Mouse (Mus musculus) brown adipose tissue, adult 24 weeks (tissue): ENCODE measurements around the gene Rps6ka5. TPM values are rescaled to one million over a fixed set of nuclear protein-coding genes. Genes with fewer than 3 reads are reported as not detected.

Experiments used
- H3K27ac ChIP-seq: fragments of 200-500 bp; replicated peaks from 2 replicates; pipeline ENCODE4 v1.5.1; 2012; ENCODE audit warnings: low read depth, mild to moderate bottlenecking, low read length
- H3K4me1 ChIP-seq: fragments of 200-500 bp; 2 replicates; pipeline ENCODE4 v1.6.1; 2012; ENCODE audit warnings: low read length, mixed read lengths; ENCODE audit not compliant: control insufficient read depth, insufficient read depth, insufficient read length
- H3K4me3 ChIP-seq: fragments of 200-500 bp; 2 replicates; pipeline ENCODE4 v1.5.1; 2012; ENCODE audit warnings: low read depth, mild to moderate bottlenecking, low read length, moderate library complexity; ENCODE audit not compliant: insufficient read depth
- polyA plus RNA-seq: library from polyadenylated mRNA; stranded (reverse); fragments of >200 nt; gene quantifications from 2 replicates; pipeline ENCODE4 v1.2.4, GENCODE M21; 2012; ENCODE audit not compliant: missing spikeins, insufficient read depth, insufficient read length

Rps6ka5 gene
- polyA plus RNA-seq, 1 experiment, result 9.4 TPM

DNA sequence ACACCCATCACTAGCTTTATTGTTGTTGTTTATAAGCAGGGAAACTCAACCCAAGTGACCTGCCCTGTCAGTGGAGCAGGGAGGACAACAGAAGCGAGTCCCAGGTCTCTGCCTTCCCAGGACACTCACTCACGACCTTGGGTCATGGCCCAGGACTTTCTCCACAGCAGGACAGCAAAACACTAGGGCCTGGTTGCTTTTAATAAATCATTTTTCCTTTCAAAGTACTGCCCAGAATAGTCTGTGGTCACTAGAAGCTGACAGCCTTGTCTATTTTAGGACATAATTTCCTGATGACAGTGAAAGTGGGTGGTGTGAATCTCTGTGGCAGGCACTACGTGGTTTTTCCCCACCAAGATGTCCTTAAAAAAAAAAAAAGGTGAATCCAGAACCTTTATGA, 198.5 kb downstream of the Rps6ka5 start:
- Histone ChIP-seq H3K27ac (peak overlapping the region; percentile 92), H3K4me3 (no peak overlapping the region), H3K4me1 (peaks cover 34% of the 10 kb centered on the region)

GRCm38 (mm10) chr12:100527753-100528152, 199.0 kb downstream of the Rps6ka5 start:
- H3K27ac ChIP-seq, result peak overlapping the region; percentile 92
- peak overlapping the region; percentile 22 for H3K4me3 ChIP-seq

GRCm38 (mm10) chr12:100527241-100527640, 199.5 kb downstream of the Rps6ka5 start:
- H3K4me1 ChIP-seq, result peaks cover 34% of the 10 kb centered on the region
- peak overlapping the region; percentile 69 for H3K27ac ChIP-seq
- no peak overlapping the region for H3K4me3 ChIP-seq

More at GRCm38 (mm10) chr12:100527753-100528152, 199.0 kb downstream of the Rps6ka5 start:
- H3K4me1 ChIP-seq, result peaks cover 34% of the 10 kb centered on the region

GRCm38 (mm10) chr12:100525939-100526338, 200.8 kb downstream of the Rps6ka5 start:
- Histone ChIP-seq H3K4me1 (peaks cover 34% of the 10 kb centered on the region), H3K4me3 (no peak overlapping the region), H3K27ac (no peak overlapping the region)

DNA sequence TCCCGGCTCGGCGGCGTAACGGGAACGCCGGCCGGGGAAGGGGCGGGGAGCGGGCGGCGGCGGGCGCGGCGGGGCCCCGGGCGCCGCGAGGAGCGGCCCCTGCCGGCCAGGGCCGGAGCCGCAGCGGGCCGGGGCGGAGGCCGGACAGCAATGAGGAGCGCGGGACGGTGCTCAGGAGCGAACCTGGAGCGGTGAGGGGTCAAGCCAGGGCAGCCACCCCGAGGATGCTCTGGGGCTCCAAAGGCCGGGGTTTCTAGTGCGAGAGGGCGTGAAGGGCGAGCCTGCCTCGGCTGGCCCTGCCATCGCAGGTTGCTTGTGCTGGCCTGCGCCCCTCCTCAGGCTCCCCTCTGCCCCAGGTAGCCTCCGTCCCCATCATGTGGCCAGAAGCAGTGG, 206.0 kb downstream of the Rps6ka5 start, which contains the start of gene Ttc7b:
Gene Ttc7b, minus strand, starts transcription at position 33 of the 393 bp plus-strand sequence.
- Histone ChIP-seq H3K4me1 (peaks cover 25% of the 10 kb centered on the region), H3K4me3 (peak within 1 kb of the TSS; percentile 100), H3K27ac (peak within 1 kb of the TSS; percentile 90)

DNA sequence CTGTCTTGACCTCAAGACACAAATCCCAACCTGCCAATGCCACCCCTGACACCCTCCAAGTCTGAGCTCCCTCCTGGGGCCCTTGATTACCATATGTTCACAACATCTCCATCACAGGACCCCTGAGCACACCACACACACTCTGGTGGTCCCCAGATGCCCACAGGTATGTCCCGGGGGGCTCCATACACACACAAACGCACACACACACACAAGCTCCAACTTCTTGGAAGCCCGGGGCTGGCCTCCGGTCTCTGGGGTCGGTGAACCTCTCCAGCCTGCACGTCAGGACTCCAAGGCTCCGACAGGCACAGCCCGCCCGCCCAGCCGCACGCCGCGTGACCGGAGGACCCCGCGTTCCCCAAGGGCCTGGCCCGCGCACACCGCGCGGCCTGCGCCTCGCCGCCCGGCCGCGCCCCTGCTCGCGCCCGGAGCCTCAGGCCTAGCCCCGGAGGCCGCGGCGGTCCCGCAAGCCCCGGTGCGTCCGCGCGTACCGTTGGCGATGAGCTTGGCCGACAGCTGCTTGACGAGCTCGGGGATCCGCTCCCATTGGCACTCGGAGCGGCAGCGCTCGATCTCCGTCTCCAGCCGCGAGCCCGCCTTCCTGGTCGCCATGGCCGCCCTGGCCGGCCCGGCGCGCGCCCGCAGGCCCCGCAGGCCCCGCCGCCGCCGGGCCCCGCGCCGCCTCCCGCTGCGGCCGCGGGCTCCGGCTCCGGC, 206.5 kb downstream of the Rps6ka5 start:
- Histone ChIP-seq H3K4me3 (peak overlapping the region; percentile 100), H3K4me1 (peaks cover 27% of the 10 kb centered on the region), H3K27ac (peak overlapping the region; percentile 90)

GRCm38 (mm10) chr12:100519684-100520076, 207.1 kb downstream of the Rps6ka5 start:
- peak overlapping the region; percentile 90 for H3K27ac ChIP-seq
- peaks cover 30% of the 10 kb centered on the region for H3K4me1 ChIP-seq
- H3K4me3 ChIP-seq, result peak overlapping the region; percentile 100

DNA sequence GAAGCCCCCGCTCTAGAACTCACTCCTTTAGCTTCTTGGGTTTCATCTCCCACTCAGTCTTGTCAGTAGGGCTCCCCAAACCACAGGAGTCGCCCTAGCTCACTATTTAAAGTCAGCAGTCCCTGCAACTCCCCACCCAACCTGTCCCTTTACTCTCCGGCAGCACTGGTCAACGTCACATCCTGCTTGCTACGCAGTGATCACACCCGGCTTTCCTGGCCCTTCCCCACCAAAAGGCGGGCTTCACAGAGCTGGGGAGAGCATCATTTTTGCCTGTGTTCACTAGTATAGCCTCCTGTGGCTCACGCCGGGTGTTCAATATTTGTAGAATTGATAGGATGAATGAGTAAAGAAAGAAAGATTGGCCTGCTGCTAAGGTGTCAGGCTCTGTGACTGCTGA, 209.4 kb downstream of the Rps6ka5 start:
- H3K27ac ChIP-seq, result peak overlapping the region; percentile 73
- peak overlapping the region; percentile 24; the same call in 1 of the 2 replicates for H3K4me3 ChIP-seq
- H3K4me1 ChIP-seq, result peaks cover 45% of the 10 kb centered on the region

DNA sequence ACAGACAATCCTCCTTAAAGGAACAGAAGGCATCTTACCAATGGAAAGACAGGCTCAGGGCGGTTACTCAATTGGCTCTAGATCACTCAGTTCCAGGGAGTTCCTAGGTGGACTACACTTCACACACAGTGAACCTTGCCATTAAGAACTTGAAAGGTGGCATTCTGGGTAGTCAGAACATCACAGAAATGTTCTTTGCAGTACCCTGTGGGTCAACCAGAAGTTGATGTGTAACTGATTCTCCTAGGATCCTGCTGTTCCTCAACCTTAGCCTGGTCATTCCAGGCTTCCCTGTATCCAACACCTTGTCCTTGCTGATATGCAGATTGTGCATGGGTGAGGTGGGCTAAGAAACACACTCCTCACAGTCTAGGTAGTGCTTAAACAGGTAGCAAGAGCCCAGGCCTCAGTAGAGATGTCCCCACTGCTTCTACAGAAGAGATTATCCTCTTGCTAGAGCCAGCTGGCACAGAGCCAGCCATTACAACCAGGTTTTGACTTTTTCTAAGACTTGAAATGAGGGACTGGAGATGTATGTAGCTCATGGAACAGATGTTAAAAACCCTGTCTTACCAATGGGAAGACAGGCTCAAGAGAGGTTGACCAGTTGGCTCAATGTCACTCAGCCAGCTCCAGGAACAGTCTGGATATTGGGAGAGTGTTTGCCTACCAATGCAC, 210.5 kb downstream of the Rps6ka5 start:
- H3K4me1 ChIP-seq, result peaks cover 51% of the 10 kb centered on the region
- H3K4me3 ChIP-seq, result no peak overlapping the region
- peak overlapping the region; percentile 73; the same call in 1 of the 2 replicates for H3K27ac ChIP-seq

GRCm38 (mm10) chr12:100515493-100515892, 211.3 kb downstream of the Rps6ka5 start:
- Histone ChIP-seq H3K27ac (no peak overlapping the region), H3K4me3 (no peak overlapping the region), H3K4me1 (peaks cover 57% of the 10 kb centered on the region)

DNA sequence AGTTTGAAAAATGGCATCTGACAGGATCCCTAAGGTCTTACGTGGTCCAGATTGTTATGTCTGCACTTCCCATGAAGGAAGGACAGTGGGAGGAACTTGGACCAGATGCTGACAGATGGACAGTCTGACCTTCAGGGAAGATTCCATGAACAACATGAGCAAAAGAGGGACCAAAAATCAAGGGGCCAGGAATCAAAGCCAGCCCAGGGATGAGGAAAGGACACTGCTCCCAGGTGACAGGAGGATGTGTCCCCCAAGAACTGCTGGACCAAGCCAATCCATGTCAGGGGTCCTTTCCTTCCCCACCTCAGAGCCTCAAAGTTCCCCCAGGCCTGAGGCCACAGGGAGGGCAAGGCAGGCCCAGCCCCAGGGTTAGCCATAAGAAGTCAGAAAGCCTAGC, 212.2 kb downstream of the Rps6ka5 start:
- H3K4me1 ChIP-seq, result peaks cover 65% of the 10 kb centered on the region
- peak overlapping the region; percentile 45; the same call in 1 of the 2 replicates for H3K27ac ChIP-seq
- H3K4me3 ChIP-seq, result no peak overlapping the region

- Histone ChIP-seq H3K4me1 (peaks cover 64% of the 10 kb centered on the region), H3K4me3 (no peak overlapping the region), H3K27ac (peak overlapping the region; percentile 32; the same call in 1 of the 2 replicates)
Measured at GRCm38 (mm10) chr12:100513131-100513530, 213.7 kb downstream of the Rps6ka5 start.

GRCm38 (mm10) chr12:100512641-100513040, 214.1 kb downstream of the Rps6ka5 start:
- Histone ChIP-seq H3K4me1 (peaks cover 59% of the 10 kb centered on the region), H3K4me3 (no peak overlapping the region), H3K27ac (peak overlapping the region; percentile 56)

DNA sequence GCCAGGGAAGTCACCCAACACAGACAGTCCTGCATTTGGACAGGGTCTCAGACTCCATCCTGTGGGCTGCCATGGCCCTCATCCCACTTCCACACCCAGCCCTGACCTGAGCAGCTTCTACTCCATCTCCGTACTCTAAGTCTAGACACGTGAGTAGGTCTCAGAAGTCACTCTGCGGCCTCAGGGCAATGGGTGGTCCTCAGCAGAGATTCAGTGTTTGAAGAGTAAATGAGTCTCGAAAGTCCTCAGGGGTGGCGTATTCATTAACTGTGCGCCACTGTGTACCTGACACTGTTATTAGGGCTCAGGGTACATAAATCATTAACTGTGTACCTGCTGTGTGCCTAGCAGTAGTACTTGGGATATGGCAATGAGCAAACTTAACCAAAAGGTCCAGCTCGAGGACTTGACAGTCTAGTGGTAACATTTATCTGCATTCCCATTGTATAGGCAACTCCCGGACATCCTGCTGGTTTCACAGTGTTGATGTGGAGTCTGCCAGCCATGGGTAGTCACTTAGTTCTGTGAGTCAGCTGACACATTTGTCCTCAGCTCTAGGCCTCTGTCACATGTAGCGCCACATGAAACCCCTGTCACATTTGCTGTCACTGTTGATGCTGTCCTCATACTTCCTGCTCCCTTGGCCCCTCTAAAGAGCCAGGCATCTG, 217.0 kb downstream of the Rps6ka5 start:
- Histone ChIP-seq H3K4me3 (no peak overlapping the region), H3K27ac (peak overlapping the region; percentile 64), H3K4me1 (peaks cover 46% of the 10 kb centered on the region)

GRCm38 (mm10) chr12:100508668-100509067, 218.1 kb downstream of the Rps6ka5 start:
- Histone ChIP-seq H3K4me3 (no peak overlapping the region), H3K4me1 (peaks cover 41% of the 10 kb centered on the region), H3K27ac (peak overlapping the region; percentile 64)
